Mouse (Mus musculus) myocyte (in vitro differentiated cells): ENCODE results near the gene Dis3l2. TPM values are rescaled to one million over a fixed set of nuclear protein-coding genes. Genes with fewer than 3 reads are reported as not detected.
A peak's percentile ranks its signal among the peaks of the same experiment; 100 is the strongest.

Experiments used
- H3K27me3 ChIP-seq: one replicate; pipeline ENCODE4 v1.6.1; 2011; ENCODE audit not compliant: control insufficient read depth, insufficient read depth, insufficient read length
- H3K36me3 ChIP-seq: one replicate; pipeline ENCODE4 v1.6.1; 2011; ENCODE audit not compliant: control insufficient read depth, insufficient read depth
- H3K4me2 ChIP-seq: one replicate; pipeline ENCODE4 v1.6.1; 2011; ENCODE audit warnings: low read depth, control low read depth
- H3K4me3 ChIP-seq: one replicate; pipeline ENCODE4 v1.5.1; 2011; ENCODE audit warnings: mild to moderate bottlenecking, control low read depth, moderate library complexity
- H3K79me2 ChIP-seq: one replicate; pipeline ENCODE4 v1.6.1; 2011; ENCODE audit not compliant: control insufficient read depth, insufficient read depth
- H3ac ChIP-seq: one replicate; pipeline ENCODE4 v1.6.1; 2011; ENCODE audit not compliant: control insufficient read depth, insufficient read length
- CEBPB ChIP-seq: IDR thresholded peaks from 2 replicates; pipeline ENCODE4 v1.6.1; 2011; ENCODE audit warnings: mild to moderate bottlenecking, moderate library complexity; ENCODE audit not compliant: poor library complexity, insufficient read depth, severe bottlenecking
- E2F4 ChIP-seq: IDR thresholded peaks from one replicate; pipeline ENCODE4 v1.6.1; 2011; ENCODE audit warnings: mild to moderate bottlenecking, control low read depth, moderate library complexity; ENCODE audit not compliant: insufficient read depth
- MAX ChIP-seq: IDR thresholded peaks from one replicate; pipeline ENCODE4 v1.6.1; 2011; ENCODE audit warnings: low read depth, mild to moderate bottlenecking, control low read depth
- MYOD1 ChIP-seq, 3 experiments: IDR thresholded peaks; one replicate each; pipeline ENCODE4 v1.6.1; 2011; ENCODE audit warnings: control low read depth in 2 of 3, low read depth in 2 of 3, mild to moderate bottlenecking in 2 of 3, moderate library complexity in 1 of 3; ENCODE audit not compliant: insufficient read length in 2 of 3, control insufficient read depth in 1 of 3
- MYOG ChIP-seq, 3 experiments: IDR thresholded peaks; one replicate each; pipeline ENCODE4 v1.6.1; 2011; ENCODE audit warnings: control low read depth in 2 of 3, low read depth in 2 of 3, mild to moderate bottlenecking in 2 of 3; ENCODE audit not compliant: insufficient read length in 2 of 3, control insufficient read depth in 1 of 3, insufficient read depth in 1 of 3
- POLR2A ChIP-seq: IDR thresholded peaks from one replicate; pipeline ENCODE4 v1.6.1; 2011; ENCODE audit warnings: low read depth, mild to moderate bottlenecking, control low read depth, moderate library complexity; ENCODE audit not compliant: insufficient read length
- POLR2AphosphoS2 ChIP-seq: IDR thresholded peaks from one replicate; pipeline ENCODE4 v1.6.1; 2011; ENCODE audit warnings: low read depth, control low read depth; ENCODE audit not compliant: insufficient read length
- REST ChIP-seq: IDR thresholded peaks from one replicate; pipeline ENCODE4 v1.6.1; 2011; ENCODE audit warnings: mild to moderate bottlenecking, control low read depth, moderate library complexity; ENCODE audit not compliant: insufficient read depth, insufficient read length
- SRF ChIP-seq: IDR thresholded peaks from one replicate; pipeline ENCODE4 v1.6.1; 2011; ENCODE audit warnings: low read depth; ENCODE audit not compliant: control insufficient read depth, insufficient read length
- TCF12 ChIP-seq: IDR thresholded peaks from one replicate; pipeline ENCODE4 v1.6.1; 2011; ENCODE audit warnings: mild to moderate bottlenecking, control low read depth; ENCODE audit not compliant: poor library complexity, insufficient read depth, severe bottlenecking
- TCF3 ChIP-seq: IDR thresholded peaks from one replicate; pipeline ENCODE4 v1.6.1; 2011; ENCODE audit warnings: low read depth, control low read depth; ENCODE audit not compliant: insufficient read length
- USF1 ChIP-seq: IDR thresholded peaks from one replicate; pipeline ENCODE4 v1.6.1; 2011; ENCODE audit warnings: low read depth, mild to moderate bottlenecking, control low read depth, moderate library complexity
- polyA plus RNA-seq: library from polyadenylated mRNA; unstranded; fragments of >200 nt; fragmentation: generic; extraction: Trizol; gene quantifications from one replicate; pipeline ENCODE4 v1.2.1, GENCODE M21; 2012; ENCODE audit warnings: missing spikeins

The Dis3l2 gene
- polyA plus RNA-seq, 1 experiment, result 13.7 TPM

DNA sequence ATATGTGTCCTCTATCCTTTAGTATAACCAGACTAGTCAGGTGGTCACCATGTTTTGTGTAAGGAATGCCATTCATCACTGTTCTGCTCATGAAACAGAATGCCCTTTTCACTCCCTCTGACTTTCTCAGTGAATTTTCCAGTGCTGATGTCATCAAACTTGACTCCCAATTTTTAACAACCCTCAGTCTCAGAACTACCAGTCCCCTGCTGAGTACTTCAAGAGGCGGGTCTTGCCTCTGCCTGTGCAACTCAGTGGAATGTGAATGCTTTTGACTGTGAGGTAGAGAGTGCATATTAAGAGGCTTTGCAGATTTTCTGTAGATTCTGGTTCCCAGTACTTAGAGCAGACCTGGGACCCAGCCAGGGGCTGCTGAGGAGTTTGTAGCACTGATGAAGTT, 327.0 kb downstream of the Dis3l2 start:
- Histone ChIP-seq H3K4me3 (no peak overlapping the region), H3K4me2 (no peak overlapping the region), H3K79me2 (no peaks in the 10 kb centered on the region), H3K36me3 (no peaks in the 10 kb centered on the region), H3K27me3 (no peaks in the 10 kb centered on the region), H3ac (no peak overlapping the region)
- TF ChIP-seq TCF3 (no peak), E2F4 (no peak), MYOG (IDR thresholded peaks at IDR 0.05; ENCODE audit: control insufficient read depth in 1 of 3, insufficient read depth in 1 of 3, insufficient read length in 2 of 3, low read depth in 2 of 3) (no peak), POLR2A (no peak), TCF12 (no peak), POLR2AphosphoS2 (no peak), MYOD1 (IDR thresholded peaks at IDR 0.05; ENCODE audit: control insufficient read depth in 1 of 3, insufficient read length in 2 of 3, low read depth in 2 of 3) (no peak), SRF (no peak), CEBPB (no peak), REST (no peak)

DNA sequence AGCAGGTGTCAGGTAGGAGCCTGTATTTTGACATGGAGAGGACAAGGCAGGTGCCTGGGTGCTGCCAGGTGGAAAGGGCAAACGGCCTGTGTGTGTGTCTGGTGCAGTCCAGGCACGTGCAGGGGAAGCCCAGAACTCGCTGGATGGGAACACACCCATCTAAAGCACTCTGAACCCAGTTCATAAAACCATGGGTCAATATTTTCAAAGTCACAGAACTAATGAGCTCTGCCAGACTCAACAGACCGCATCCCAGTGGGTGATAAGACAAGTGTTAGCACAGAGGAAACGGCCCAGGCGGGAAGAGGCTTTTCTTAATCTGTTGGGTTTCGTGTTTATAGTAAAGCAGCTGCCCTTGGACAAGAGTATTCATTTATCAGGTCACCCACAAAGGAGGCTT, 328.9 kb downstream of the Dis3l2 start:
- Histone ChIP-seq H3ac (no peak overlapping the region), H3K4me2 (no peak overlapping the region), H3K4me3 (no peak overlapping the region), H3K27me3 (no peaks in the 10 kb centered on the region), H3K79me2 (no peaks in the 10 kb centered on the region), H3K36me3 (no peaks in the 10 kb centered on the region)
- TF ChIP-seq USF1, result no peak
- no peak for TF ChIP-seq POLR2AphosphoS2
- TF ChIP-seq MYOG (IDR thresholded peaks at IDR 0.05; ENCODE audit: control insufficient read depth in 1 of 3, insufficient read depth in 1 of 3, insufficient read length in 2 of 3, low read depth in 2 of 3), result no peak
- peak in 1 of 3 experiments; percentile 15 for TF ChIP-seq MYOD1 (IDR thresholded peaks at IDR 0.05; ENCODE audit: control insufficient read depth in 1 of 3, insufficient read length in 2 of 3, low read depth in 2 of 3)

DNA sequence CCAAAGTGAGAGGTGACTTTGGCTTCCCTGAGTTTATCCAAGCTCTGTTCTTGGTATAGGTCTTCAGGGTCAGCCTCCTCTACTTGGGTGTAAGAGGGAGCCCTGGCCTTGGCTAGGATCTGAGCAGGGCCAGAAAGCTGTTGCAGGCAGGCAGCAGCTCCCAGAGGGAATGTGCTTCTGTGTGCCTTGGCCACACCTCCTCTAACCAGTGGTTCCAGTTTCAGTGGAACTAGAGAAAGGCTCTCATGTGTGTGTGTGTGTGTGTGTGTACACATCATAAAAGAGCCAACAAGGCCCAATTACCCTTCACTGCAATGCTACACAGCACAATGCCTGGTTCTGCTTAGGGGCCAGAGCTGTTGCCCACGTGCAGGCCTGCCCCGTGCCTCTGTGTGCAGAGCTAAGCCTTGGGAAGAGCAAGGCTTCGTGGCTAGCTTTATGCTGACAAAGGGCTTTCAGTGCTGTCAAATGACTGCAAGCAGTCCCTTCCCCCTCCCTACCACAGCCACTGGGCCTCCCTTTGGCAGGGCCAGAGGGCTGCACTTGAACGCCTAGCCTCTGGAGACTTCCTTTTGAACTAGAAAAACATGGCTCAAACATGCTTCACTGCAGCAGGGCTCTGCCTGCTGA, 332.0 kb downstream of the Dis3l2 start:
- Histone ChIP-seq H3K79me2 (no peaks in the 10 kb centered on the region), H3K4me2 (peak overlapping the region; percentile 10), H3ac (no peak overlapping the region), H3K27me3 (no peaks in the 10 kb centered on the region), H3K4me3 (no peak overlapping the region), H3K36me3 (no peaks in the 10 kb centered on the region)
- TF ChIP-seq REST, result no peak
- no peak for TF ChIP-seq MYOG (IDR thresholded peaks at IDR 0.05; ENCODE audit: control insufficient read depth in 1 of 3, insufficient read depth in 1 of 3, insufficient read length in 2 of 3, low read depth in 2 of 3)
- no peak for TF ChIP-seq POLR2A
- TF ChIP-seq MYOD1 (IDR thresholded peaks at IDR 0.05; ENCODE audit: control insufficient read depth in 1 of 3, insufficient read length in 2 of 3, low read depth in 2 of 3), result no peak
- TF ChIP-seq TCF12, result no peak
- TF ChIP-seq TCF3, result no peak
- no peak for TF ChIP-seq E2F4
- TF ChIP-seq MAX, result no peak

DNA sequence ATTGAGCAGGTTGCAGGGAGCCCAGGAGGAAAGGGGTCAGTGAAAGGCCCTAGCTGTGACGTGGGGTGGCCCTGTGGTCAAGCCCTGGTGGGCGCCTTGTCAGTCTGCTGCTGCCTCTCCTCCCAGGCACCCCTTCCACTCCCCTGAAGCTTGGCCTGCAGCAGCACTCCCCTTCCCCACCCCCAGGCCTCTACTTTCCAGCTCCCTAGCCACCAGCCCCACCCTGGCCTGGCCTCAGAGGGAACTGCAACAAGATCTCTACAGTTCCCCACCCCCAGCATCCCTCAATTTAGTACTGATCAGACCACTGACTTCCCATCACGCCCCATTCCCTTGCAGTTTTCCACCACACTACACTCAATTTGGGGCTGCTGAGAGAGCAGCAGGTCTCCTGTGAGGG, 332.7 kb downstream of the Dis3l2 start:
- Histone ChIP-seq H3K79me2 (no peaks in the 10 kb centered on the region), H3ac (no peak overlapping the region), H3K4me3 (no peak overlapping the region), H3K27me3 (no peaks in the 10 kb centered on the region), H3K36me3 (no peaks in the 10 kb centered on the region), H3K4me2 (peak overlapping the region; percentile 4)
- TF ChIP-seq REST (no peak), POLR2AphosphoS2 (no peak), MAX (no peak), TCF3 (no peak), USF1 (no peak), SRF (no peak), MYOG (IDR thresholded peaks at IDR 0.05; ENCODE audit: control insufficient read depth in 1 of 3, insufficient read depth in 1 of 3, insufficient read length in 2 of 3, low read depth in 2 of 3) (no peak), TCF12 (no peak), MYOD1 (IDR thresholded peaks at IDR 0.05; ENCODE audit: control insufficient read depth in 1 of 3, insufficient read length in 2 of 3, low read depth in 2 of 3) (no peak), POLR2A (no peak), E2F4 (no peak), CEBPB (no peak)

DNA sequence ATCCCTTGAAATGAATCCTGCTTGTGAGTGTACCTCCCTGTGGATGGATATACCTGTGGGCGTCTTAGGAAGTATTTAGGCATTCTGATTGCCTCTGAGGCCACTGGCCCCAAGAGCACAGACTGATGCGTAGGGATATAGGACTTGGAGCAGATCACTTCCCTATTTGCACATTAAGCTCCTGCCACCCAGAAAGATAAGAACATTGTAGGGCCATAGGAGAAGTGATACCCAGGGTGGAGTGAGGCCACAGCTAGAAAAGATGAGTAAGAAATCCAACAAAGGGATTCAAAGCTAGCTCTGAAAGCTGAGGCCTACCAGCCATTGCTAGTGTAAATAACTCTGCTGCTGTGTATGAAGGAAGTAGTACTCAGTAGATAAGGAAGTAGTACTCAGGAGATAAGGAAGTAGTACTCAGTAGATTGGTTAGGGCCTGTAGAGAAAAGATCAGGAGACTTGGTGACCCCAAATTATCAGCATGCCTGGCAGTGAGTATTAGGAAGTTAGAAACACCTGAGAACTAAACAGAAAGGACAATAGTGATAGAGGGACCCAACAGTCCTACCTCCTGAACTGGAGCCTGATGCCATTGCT, 335.0 kb downstream of the Dis3l2 start:
- Histone ChIP-seq H3K4me2 (no peak overlapping the region), H3K4me3 (no peak overlapping the region)
- no peak for TF ChIP-seq MYOG (IDR thresholded peaks at IDR 0.05; ENCODE audit: control insufficient read depth in 1 of 3, insufficient read depth in 1 of 3, insufficient read length in 2 of 3, low read depth in 2 of 3)
- no peak for TF ChIP-seq POLR2AphosphoS2
- TF ChIP-seq MAX, result no peak
- TF ChIP-seq SRF, result no peak
- TF ChIP-seq REST, result no peak
- TF ChIP-seq TCF12, result no peak
- TF ChIP-seq CEBPB, result no peak
- TF ChIP-seq USF1, result no peak
- no peak for TF ChIP-seq E2F4
- no peak for TF ChIP-seq POLR2A
- TF ChIP-seq TCF3, result no peak
- TF ChIP-seq MYOD1 (IDR thresholded peaks at IDR 0.05; ENCODE audit: control insufficient read depth in 1 of 3, insufficient read length in 2 of 3, low read depth in 2 of 3), result no peak

More for the DNA sequence above, 335.0 kb downstream of the Dis3l2 start:
- Histone ChIP-seq H3K27me3 (no peaks in the 10 kb centered on the region), H3ac (no peak overlapping the region), H3K79me2 (no peaks in the 10 kb centered on the region), H3K36me3 (no peaks in the 10 kb centered on the region)
